In genomic region chr15:88819906-88820303, GRCm38 (mm10) we compare ENCODE assay signal across 8 mouse cellular contexts. TPM values are rescaled to one million over a fixed set of nuclear protein-coding genes. Genes with fewer than 3 reads are reported as not detected.
DNase-seq lines count a peak whose midpoint lies in the region; ATAC-seq and TF ChIP-seq lines count a peak whose summit lies in the region.

No protein-coding gene starts in this region.

- H3K9ac ChIP-seq in heart, embryonic 11.5 days (ENCODE audit: low read depth, low read length), result peak overlapping the region; percentile 85
- peak overlapping the region; percentile 84 for H3K9ac ChIP-seq in forebrain, embryonic 12.5 days
- peak overlapping the region; percentile 94 for H3K9ac ChIP-seq in liver, embryonic 13.5 days

- H3K4me2 ChIP-seq in heart, embryonic 11.5 days, result peak overlapping the region; percentile 95
- H3K4me2 ChIP-seq in forebrain, embryonic 12.5 days, result peak overlapping the region; percentile 95
- H3K4me2 ChIP-seq in liver, embryonic 13.5 days, result peak overlapping the region; percentile 94

- peak overlapping the region; percentile 10; the same call in 1 of the 2 replicates for H3K27ac ChIP-seq in heart, embryonic 11.5 days (ENCODE audit: low read depth, low read length)
- H3K27ac ChIP-seq in forebrain, embryonic 12.5 days, result peak overlapping the region; percentile 48; the same call in 1 of the 2 replicates
- H3K27ac ChIP-seq in liver, embryonic 13.5 days, result peak overlapping the region; percentile 65

- no peak for TF ChIP-seq CTCF in C2C12 (IDR thresholded peaks at IDR 0.05; ENCODE audit: control insufficient read depth, insufficient read depth, insufficient read length)

- peaks cover 7% of the 10 kb centered on the region for H3K79me3 ChIP-seq in C2C12 (ENCODE audit: low read depth)

- H3K79me2 ChIP-seq in C2C12 (ENCODE audit: control insufficient read depth, insufficient read depth), result peaks cover 39% of the 10 kb centered on the region

- 1% methylated on average over 23 of the region's 23 CpGs for WGBS in heart, embryonic 11.5 days (ENCODE audit: insufficient replicate concordance)
- WGBS in forebrain, embryonic 12.5 days, result 1% methylated on average over 23 of the region's 23 CpGs
- WGBS in liver, embryonic 13.5 days (ENCODE audit: insufficient replicate concordance), result 1% methylated on average over 23 of the region's 23 CpGs

- H3K9me3 ChIP-seq in heart, embryonic 11.5 days (replicated peaks; ENCODE audit: control insufficient read depth, low read length), result no peaks in the 10 kb centered on the region
- no peaks in the 10 kb centered on the region for H3K9me3 ChIP-seq in forebrain, embryonic 12.5 days
- H3K9me3 ChIP-seq in liver, embryonic 13.5 days (replicated peaks), result no peaks in the 10 kb centered on the region

- no peak for DNase-seq in heart, postnatal 14 days
- DNase-seq in liver, embryonic 13.5 days, result no peak
- no peak for DNase-seq in adrenal gland, postnatal 10 days
- DNase-seq in spleen, postnatal 14 days (ENCODE audit: low spot score in 2 of 2), result no peak

- intact Hi-C loops in heart, postnatal 14 days (cut with DNase I), result loop anchor here (10.0 kb wide), 1 partner anchor 255 kb away; the partner anchor contains the start of gene Trabd

- H3K36me3 ChIP-seq in heart, embryonic 11.5 days (ENCODE audit: control insufficient read depth, insufficient read depth, low read length), result peaks cover 14% of the 10 kb centered on the region
- H3K36me3 ChIP-seq in C2C12 (ENCODE audit: control insufficient read depth, insufficient read depth), result peaks cover 53% of the 10 kb centered on the region
- H3K36me3 ChIP-seq in forebrain, embryonic 12.5 days (replicated peaks), result peaks cover 49% of the 10 kb centered on the region
- peaks cover 40% of the 10 kb centered on the region for H3K36me3 ChIP-seq in liver, embryonic 13.5 days

- peak overlapping the region; percentile 84 for H3ac ChIP-seq in C2C12 (ENCODE audit: control insufficient read depth, insufficient read length, low read depth)

- peak overlapping the region; percentile 84 for H3K4me3 ChIP-seq in heart, embryonic 11.5 days (ENCODE audit: low read depth, low read length)
- peak overlapping the region; percentile 94 for H3K4me3 ChIP-seq in C2C12 (ENCODE audit: insufficient read depth, poor library complexity, severe bottlenecking)
- peak overlapping the region; percentile 71 for H3K4me3 ChIP-seq in forebrain, embryonic 12.5 days (replicated peaks)
- H3K4me3 ChIP-seq in liver, embryonic 13.5 days (replicated peaks), result peak overlapping the region; percentile 90

- peaks cover 10% of the 10 kb centered on the region for H3K4me1 ChIP-seq in heart, embryonic 11.5 days (ENCODE audit: control insufficient read depth, insufficient read depth, low read length)
- H3K4me1 ChIP-seq in forebrain, embryonic 12.5 days, result peaks cover 21% of the 10 kb centered on the region
- peaks cover 29% of the 10 kb centered on the region for H3K4me1 ChIP-seq in liver, embryonic 13.5 days (replicated peaks)

- H3K27me3 ChIP-seq in heart, embryonic 11.5 days (ENCODE audit: control insufficient read depth, insufficient read depth, low read length), result no peaks in the 10 kb centered on the region
- no peaks in the 10 kb centered on the region for H3K27me3 ChIP-seq in C2C12 (ENCODE audit: control insufficient read depth, insufficient read depth, insufficient read length)
- no peaks in the 10 kb centered on the region for H3K27me3 ChIP-seq in forebrain, embryonic 12.5 days
- H3K27me3 ChIP-seq in liver, embryonic 13.5 days, result no peaks in the 10 kb centered on the region

- ATAC-seq in heart, embryonic 11.5 days (replicated peaks; ENCODE audit: insufficient number of reproducible peaks, low FRiP score, low TSS enrichment), result no peak
- ATAC-seq in forebrain, embryonic 12.5 days (ENCODE audit: low FRiP score), result no peak
- no peak for ATAC-seq in liver, embryonic 13.5 days (ENCODE audit: low read depth)
- ATAC-seq in megakaryocyte progenitor cell, adult 5-6 weeks (replicated peaks; ENCODE audit: poor library complexity), result no peak

TF ChIP-seq in C2C12, 6 proteins besides CTCF, POLR2A, EP300 and RAD21:
- TF ChIP-seq MYOD1 (IDR thresholded peaks at IDR 0.05; ENCODE audit: control insufficient read depth, insufficient read length, low read depth) (peak; percentile 34), USF1 (IDR thresholded peaks at IDR 0.05; ENCODE audit: low read depth) (no peak)

RNA-seq across cellular contexts. Expression of gene Creld2, which starts 0.5 kb away (rescaled TPM):
- 71.7 and 83.6 TPM in 2 replicates for polyA plus RNA-seq in heart, embryonic 11.5 days (2014; fragmentation: Nextera tagmentation; extraction: Ambion mirVana)
- 10 to 100 TPM; 12.1 to 22.5 TPM for total RNA-seq in heart, postnatal 14 days (2021)
- 107 TPM for polyA plus RNA-seq in C2C12 (2012; fragmentation: generic; extraction: Trizol)
- 63.1 and 64.3 TPM in 2 replicates for polyA plus RNA-seq in forebrain, embryonic 12.5 days (2016; fragmentation: Nextera tagmentation; extraction: Ambion mirVana)
- 49.6 and 55.4 TPM in 2 replicates for polyA plus RNA-seq in liver, embryonic 13.5 days (2015; fragmentation: Nextera tagmentation; extraction: Ambion mirVana)
- 65.2 and 68.1 TPM in 2 replicates for total RNA-seq in megakaryocyte progenitor cell, adult 5-6 weeks (2015)
- total RNA-seq in megakaryocyte progenitor cell, adult 5-6 weeks (2017), result 117 and 124 TPM in 2 replicates
- total RNA-seq in adrenal gland, postnatal 10 days (2021), result 10 to 100 TPM; 26.6 to 34.4 TPM

RNA-seq across cellular contexts. Expression of gene Alg12, which starts 0.8 kb away (rescaled TPM):
- polyA plus RNA-seq in heart, embryonic 11.5 days (2014; fragmentation: Nextera tagmentation; extraction: Ambion mirVana), result 11.6 and 12.5 TPM in 2 replicates
- 1 to 10 TPM; 9.2 to 9.9 TPM for total RNA-seq in heart, postnatal 14 days (2021)
- polyA plus RNA-seq in C2C12 (2012; fragmentation: generic; extraction: Trizol), result 14.2 TPM
- 8.3 and 8.9 TPM in 2 replicates for polyA plus RNA-seq in forebrain, embryonic 12.5 days (2016; fragmentation: Nextera tagmentation; extraction: Ambion mirVana)
- polyA plus RNA-seq in liver, embryonic 13.5 days (2015; fragmentation: Nextera tagmentation; extraction: Ambion mirVana), result 5.6 and 6.3 TPM in 2 replicates
- total RNA-seq in megakaryocyte progenitor cell, adult 5-6 weeks (2015), result 10.9 and 18.2 TPM in 2 replicates
- 7.9 and 10.3 TPM in 2 replicates for total RNA-seq in megakaryocyte progenitor cell, adult 5-6 weeks (2017)
- total RNA-seq in adrenal gland, postnatal 10 days (2021), result 10 to 100 TPM; 10.4 to 10.7 TPM

RNA-seq across cellular contexts. Expression of gene Pim3, which starts 42.1 kb away (rescaled TPM):
- 43.7 and 50.1 TPM in 2 replicates for polyA plus RNA-seq in heart, embryonic 11.5 days (2014; fragmentation: Nextera tagmentation; extraction: Ambion mirVana)
- 10 to 100 TPM; 97.7 to 97.8 TPM for total RNA-seq in heart, postnatal 14 days (2021)
- 68.3 TPM for polyA plus RNA-seq in C2C12 (2012; fragmentation: generic; extraction: Trizol)
- polyA plus RNA-seq in forebrain, embryonic 12.5 days (2016; fragmentation: Nextera tagmentation; extraction: Ambion mirVana), result 46.0 and 49.4 TPM in 2 replicates
- 13.8 and 15.1 TPM in 2 replicates for polyA plus RNA-seq in liver, embryonic 13.5 days (2015; fragmentation: Nextera tagmentation; extraction: Ambion mirVana)
- total RNA-seq in megakaryocyte progenitor cell, adult 5-6 weeks (2015), result 11.0 and 18.0 TPM in 2 replicates
- total RNA-seq in megakaryocyte progenitor cell, adult 5-6 weeks (2017), result 11.1 and 14.3 TPM in 2 replicates
- 10 to 100 TPM; 41.2 to 76.8 TPM for total RNA-seq in adrenal gland, postnatal 10 days (2021)

Comparison
In these comparisons a context has a peak if more than half of its experiments do, and no peak if none do; other contexts are left out.
1. H3K27ac ChIP-seq: peak in every context shown above with its lines; median percentile 65 in liver, embryonic 13.5 days; 48 in forebrain, embryonic 12.5 days; 10 in heart, embryonic 11.5 days.